Mouse (Mus musculus): ENCODE results near the gene Dctd. TPM values are rescaled to one million over a fixed set of nuclear protein-coding genes. Genes with fewer than 3 reads are reported as not detected.
"Not testable (repeated sequence)": the region's sequence is repeated elsewhere in the genome, so short reads cannot be mapped to it uniquely, and the experiment has no call there.

Dctd gene
- polyA plus RNA-seq, 1 experiment = 7.1 TPM

DNA sequence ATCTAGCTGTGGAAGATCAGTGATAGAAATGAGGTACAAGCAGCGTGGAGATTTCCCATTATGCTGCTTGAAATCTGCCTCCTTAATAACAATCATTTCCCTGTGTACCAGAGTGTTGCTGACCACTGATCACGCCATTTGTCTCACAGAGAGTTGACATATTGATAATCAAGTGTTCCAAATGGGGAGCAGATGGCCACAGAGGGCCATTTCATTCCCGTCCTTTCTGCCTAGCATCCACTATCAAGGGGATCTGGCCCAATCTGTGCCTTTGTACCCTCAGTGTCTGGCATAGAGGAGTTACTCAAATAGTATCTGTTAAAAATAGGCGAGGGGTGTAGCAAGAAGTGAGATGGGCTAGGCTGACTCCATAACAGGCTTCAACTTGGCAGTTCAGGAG is 78.5 kb downstream of the Dctd start:
- no peaks in the 10 kb centered on the region for H3K27me3 ChIP-seq (ENCODE audit: control insufficient read depth, insufficient read depth, insufficient read length)
- H3K4me3 ChIP-seq = no peak overlapping the region
- no peak for TF ChIP-seq TCF12 (IDR thresholded peaks at IDR 0.05; ENCODE audit: insufficient read depth, poor library complexity, severe bottlenecking)
- TF ChIP-seq SRF (IDR thresholded peaks at IDR 0.05; ENCODE audit: control insufficient read depth, insufficient read length, low read depth) = no peak
- TF ChIP-seq TCF3 (IDR thresholded peaks at IDR 0.05; ENCODE audit: insufficient read length, low read depth) = no peak
- no peak for TF ChIP-seq POLR2AphosphoS2 (IDR thresholded peaks at IDR 0.05; ENCODE audit: insufficient read length, low read depth)
- no peak for TF ChIP-seq MAX (IDR thresholded peaks at IDR 0.05; ENCODE audit: low read depth)
- TF ChIP-seq POLR2A (IDR thresholded peaks at IDR 0.05; ENCODE audit: insufficient read length, low read depth) = no peak
- no peak for TF ChIP-seq CEBPB (IDR thresholded peaks at IDR 0.05; ENCODE audit: insufficient read depth, poor library complexity, severe bottlenecking)
- no peak for TF ChIP-seq REST (IDR thresholded peaks at IDR 0.05; ENCODE audit: insufficient read depth, insufficient read length)
- no peak for TF ChIP-seq MYOD1 (IDR thresholded peaks at IDR 0.05; ENCODE audit: control insufficient read depth in 1 of 3, insufficient read length in 2 of 3, low read depth in 2 of 3)
- no peak for TF ChIP-seq USF1 (IDR thresholded peaks at IDR 0.05; ENCODE audit: low read depth)
- no peak for TF ChIP-seq MYOG (IDR thresholded peaks at IDR 0.05; ENCODE audit: control insufficient read depth in 1 of 3, insufficient read depth in 1 of 3, insufficient read length in 2 of 3, low read depth in 2 of 3)
- TF ChIP-seq E2F4 (IDR thresholded peaks at IDR 0.05; ENCODE audit: insufficient read depth) = no peak
- H3K79me2 ChIP-seq (ENCODE audit: control insufficient read depth, insufficient read depth) = no peaks in the 10 kb centered on the region
- H3K4me2 ChIP-seq (ENCODE audit: low read depth) = no peak overlapping the region
- no peaks in the 10 kb centered on the region for H3K36me3 ChIP-seq (ENCODE audit: control insufficient read depth, insufficient read depth)
- no peak overlapping the region for H3ac ChIP-seq (ENCODE audit: control insufficient read depth, insufficient read length)

DNA sequence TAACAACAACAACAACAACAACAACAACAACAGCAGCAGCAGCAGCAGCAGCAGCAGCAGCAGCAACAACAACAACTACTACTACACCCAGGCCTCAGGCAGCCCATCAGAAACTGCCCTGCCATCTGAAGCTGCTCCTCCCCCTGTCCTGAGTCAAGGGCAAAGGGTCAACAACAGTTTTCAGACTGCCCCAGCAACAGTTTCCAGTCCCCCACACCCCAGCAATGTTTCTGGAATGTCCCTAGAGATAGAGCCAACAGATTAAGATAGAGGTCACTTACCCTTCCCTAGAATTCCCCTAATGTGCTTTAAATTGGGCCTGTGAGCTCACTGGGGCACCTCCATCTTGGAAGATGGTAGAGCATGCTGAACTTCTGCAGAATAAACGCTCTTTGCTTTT is 79.0 kb downstream of the Dctd start:
- no peaks in the 10 kb centered on the region for H3K79me2 ChIP-seq (ENCODE audit: control insufficient read depth, insufficient read depth)
- no peak overlapping the region for H3ac ChIP-seq (ENCODE audit: control insufficient read depth, insufficient read length)
- H3K36me3 ChIP-seq (ENCODE audit: control insufficient read depth, insufficient read depth) = no peaks in the 10 kb centered on the region
- no peak overlapping the region for H3K4me3 ChIP-seq
- H3K4me2 ChIP-seq (ENCODE audit: low read depth) = no peak overlapping the region
- TF ChIP-seq MYOG (IDR thresholded peaks at IDR 0.05; ENCODE audit: control insufficient read depth in 1 of 3, insufficient read depth in 1 of 3, insufficient read length in 2 of 3, low read depth in 2 of 3) (no peak), CEBPB (IDR thresholded peaks at IDR 0.05; ENCODE audit: insufficient read depth, poor library complexity, severe bottlenecking) (no peak), TCF12 (IDR thresholded peaks at IDR 0.05; ENCODE audit: insufficient read depth, poor library complexity, severe bottlenecking) (no peak), POLR2A (IDR thresholded peaks at IDR 0.05; ENCODE audit: insufficient read length, low read depth) (no peak), USF1 (IDR thresholded peaks at IDR 0.05; ENCODE audit: low read depth) (no peak), REST (IDR thresholded peaks at IDR 0.05; ENCODE audit: insufficient read depth, insufficient read length) (no peak), TCF3 (IDR thresholded peaks at IDR 0.05; ENCODE audit: insufficient read length, low read depth) (no peak), E2F4 (IDR thresholded peaks at IDR 0.05; ENCODE audit: insufficient read depth) (no peak), MAX (IDR thresholded peaks at IDR 0.05; ENCODE audit: low read depth) (no peak), SRF (IDR thresholded peaks at IDR 0.05; ENCODE audit: control insufficient read depth, insufficient read length, low read depth) (no peak), MYOD1 (IDR thresholded peaks at IDR 0.05; ENCODE audit: control insufficient read depth in 1 of 3, insufficient read length in 2 of 3, low read depth in 2 of 3) (no peak), POLR2AphosphoS2 (IDR thresholded peaks at IDR 0.05; ENCODE audit: insufficient read length, low read depth) (no peak)
- no peaks in the 10 kb centered on the region for H3K27me3 ChIP-seq (ENCODE audit: control insufficient read depth, insufficient read depth, insufficient read length)

GRCm38 (mm10) chr8:48178993-48179392 is 80.1 kb downstream of the Dctd start:
- no peak overlapping the region for H3ac ChIP-seq (ENCODE audit: control insufficient read depth, insufficient read length)
- no peak overlapping the region for H3K4me3 ChIP-seq
- TF ChIP-seq REST (IDR thresholded peaks at IDR 0.05; ENCODE audit: insufficient read depth, insufficient read length) = no peak
- no peak for TF ChIP-seq MAX (IDR thresholded peaks at IDR 0.05; ENCODE audit: low read depth)
- no peak for TF ChIP-seq USF1 (IDR thresholded peaks at IDR 0.05; ENCODE audit: low read depth)
- no peak for TF ChIP-seq E2F4 (IDR thresholded peaks at IDR 0.05; ENCODE audit: insufficient read depth)
- TF ChIP-seq SRF (IDR thresholded peaks at IDR 0.05; ENCODE audit: control insufficient read depth, insufficient read length, low read depth) = no peak
- H3K4me2 ChIP-seq (ENCODE audit: low read depth) = no peak overlapping the region
- no peaks in the 10 kb centered on the region for H3K36me3 ChIP-seq (ENCODE audit: control insufficient read depth, insufficient read depth)
- no peaks in the 10 kb centered on the region for H3K79me2 ChIP-seq (ENCODE audit: control insufficient read depth, insufficient read depth)
- H3K27me3 ChIP-seq (ENCODE audit: control insufficient read depth, insufficient read depth, insufficient read length) = no peaks in the 10 kb centered on the region

- not testable (repeated sequence) for H3ac ChIP-seq (ENCODE audit: control insufficient read depth, insufficient read length); H3K4me3 ChIP-seq; H3K79me2 ChIP-seq (ENCODE audit: control insufficient read depth, insufficient read depth); H3K4me2 ChIP-seq (ENCODE audit: low read depth); H3K27me3 ChIP-seq (ENCODE audit: control insufficient read depth, insufficient read depth, insufficient read length); H3K36me3 ChIP-seq (ENCODE audit: control insufficient read depth, insufficient read depth)
Measured at GRCm38 (mm10) chr8:48180146-48180545, 81.3 kb downstream of the Dctd start.

- TF ChIP-seq CEBPB (IDR thresholded peaks at IDR 0.05; ENCODE audit: insufficient read depth, poor library complexity, severe bottlenecking) (no peak), E2F4 (IDR thresholded peaks at IDR 0.05; ENCODE audit: insufficient read depth) (no peak), TCF3 (IDR thresholded peaks at IDR 0.05; ENCODE audit: insufficient read length, low read depth) (no peak), MYOG (IDR thresholded peaks at IDR 0.05; ENCODE audit: control insufficient read depth in 1 of 3, insufficient read depth in 1 of 3, insufficient read length in 2 of 3, low read depth in 2 of 3) (no peak), MAX (IDR thresholded peaks at IDR 0.05; ENCODE audit: low read depth) (no peak), POLR2A (IDR thresholded peaks at IDR 0.05; ENCODE audit: insufficient read length, low read depth) (no peak), USF1 (IDR thresholded peaks at IDR 0.05; ENCODE audit: low read depth) (no peak), SRF (IDR thresholded peaks at IDR 0.05; ENCODE audit: control insufficient read depth, insufficient read length, low read depth) (no peak), TCF12 (IDR thresholded peaks at IDR 0.05; ENCODE audit: insufficient read depth, poor library complexity, severe bottlenecking) (no peak), REST (IDR thresholded peaks at IDR 0.05; ENCODE audit: insufficient read depth, insufficient read length) (no peak), POLR2AphosphoS2 (IDR thresholded peaks at IDR 0.05; ENCODE audit: insufficient read length, low read depth) (no peak), MYOD1 (IDR thresholded peaks at IDR 0.05; ENCODE audit: control insufficient read depth in 1 of 3, insufficient read length in 2 of 3, low read depth in 2 of 3) (no peak)
- H3K4me2 ChIP-seq (ENCODE audit: low read depth) = no peak overlapping the region
- H3K79me2 ChIP-seq (ENCODE audit: control insufficient read depth, insufficient read depth) = no peaks in the 10 kb centered on the region
- H3ac ChIP-seq (ENCODE audit: control insufficient read depth, insufficient read length) = no peak overlapping the region
- H3K36me3 ChIP-seq (ENCODE audit: control insufficient read depth, insufficient read depth) = no peaks in the 10 kb centered on the region
- H3K27me3 ChIP-seq (ENCODE audit: control insufficient read depth, insufficient read depth, insufficient read length) = no peaks in the 10 kb centered on the region
- no peak overlapping the region for H3K4me3 ChIP-seq
Measured at GRCm38 (mm10) chr8:48181000-48181399, 82.1 kb downstream of the Dctd start.
